Mouse (Mus musculus) liver, embryonic 15.5 days (tissue): ENCODE data around the gene Lin7b. TPM values are rescaled to one million over a fixed set of nuclear protein-coding genes. Genes with fewer than 3 reads are reported as not detected.
"Not testable (repeated sequence)": the region's sequence is repeated elsewhere in the genome, so short reads cannot be mapped to it uniquely, and the experiment has no call there.

Source experiments
- ATAC-seq: fragments of 200-750 bp; cut with Nextera tagmentation; 2 replicates; pipeline ENCODE4 v1.8.0; 2017; ENCODE audit warnings: moderate number of reproducible peaks, mild to moderate bottlenecking, moderate library complexity; ENCODE audit not compliant: insufficient read depth
- H3K27ac ChIP-seq: fragments of 300-500 bp; sonication (generic); replicated peaks from 2 replicates; pipeline ENCODE4 v1.5.1; 2015; ENCODE audit warnings: mild to moderate bottlenecking, inconsistent platforms
- H3K27me3 ChIP-seq: fragments of 300-500 bp; sonication (generic); 2 replicates; pipeline ENCODE4 v1.6.1; 2015; ENCODE audit warnings: mild to moderate bottlenecking, inconsistent platforms
- H3K36me3 ChIP-seq: fragments of 300-500 bp; sonication (generic); replicated peaks from 2 replicates; pipeline ENCODE4 v1.6.1; 2015; ENCODE audit warnings: moderate library complexity, mild to moderate bottlenecking, inconsistent platforms
- H3K4me1 ChIP-seq: fragments of 300-500 bp; sonication (generic); replicated peaks from 2 replicates; pipeline ENCODE4 v1.6.1; 2015; ENCODE audit warnings: inconsistent platforms
- H3K4me2 ChIP-seq: fragments of 300-500 bp; sonication (generic); 2 replicates; pipeline ENCODE4 v1.6.1; 2015; ENCODE audit warnings: moderate library complexity, mild to moderate bottlenecking, inconsistent platforms
- H3K4me3 ChIP-seq: fragments of 300-500 bp; sonication (generic); replicated peaks from 2 replicates; pipeline ENCODE4 v1.5.1; 2015; ENCODE audit warnings: mild to moderate bottlenecking, inconsistent platforms
- H3K9ac ChIP-seq: fragments of 300-500 bp; sonication (generic); 2 replicates; pipeline ENCODE4 v1.6.1; 2015; ENCODE audit warnings: moderate library complexity, mild to moderate bottlenecking, inconsistent platforms
- H3K9me3 ChIP-seq: fragments of 300-500 bp; sonication (generic); replicated peaks from 2 replicates; pipeline ENCODE4 v1.6.1; 2016; ENCODE audit warnings: inconsistent platforms
- WGBS: fragments of 180-500 bp; shearing (Covaris S2); methylation state at CpG from one replicate; pipeline ENCODE4 v1.1.7; 2015; ENCODE audit warnings: mixed read lengths; ENCODE audit not compliant: insufficient replicate concordance; 5-methylcytosine and 5-hydroxymethylcytosine counted together
- polyA plus RNA-seq: library from polyadenylated mRNA; unstranded; fragments of >200 nt; fragmentation: Nextera tagmentation; extraction: Ambion mirVana; gene quantifications from 2 replicates; pipeline ENCODE4 v1.2.1, GENCODE M21; 2015

The Lin7b gene
- polyA plus RNA-seq, 1 experiment from 2014 or later = not detected

DNA sequence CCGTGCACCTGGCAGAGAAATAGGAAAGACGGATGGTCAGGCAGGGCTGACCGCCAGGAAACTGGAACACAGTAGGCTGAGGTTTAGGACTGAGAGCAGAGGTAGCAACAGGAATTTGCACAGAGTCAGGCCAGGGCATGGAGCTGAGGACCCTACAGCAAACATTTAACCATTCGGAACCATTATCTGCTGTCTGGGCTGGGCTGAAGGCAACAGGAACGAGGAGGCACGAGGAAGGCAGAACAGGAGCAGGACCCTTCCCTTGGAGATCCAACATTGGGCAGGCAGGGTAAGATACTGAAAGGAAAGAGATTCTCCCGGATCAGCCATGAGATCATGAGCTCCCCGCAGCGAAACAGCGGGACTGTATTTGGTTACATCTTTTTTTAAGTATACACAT lies 37.5 kb upstream of the Lin7b start:
- Histone ChIP-seq H3K9me3 (no peaks in the 10 kb centered on the region), H3K36me3 (no peaks in the 10 kb centered on the region), H3K27ac (no peak overlapping the region), H3K9ac (no peak overlapping the region), H3K4me2 (no peak overlapping the region), H3K4me1 (peaks cover 23% of the 10 kb centered on the region), H3K27me3 (peaks cover 91% of the 10 kb centered on the region), H3K4me3 (no peak overlapping the region)
- ATAC-seq = no peak
- 60% methylated on average over 10 of the region's 10 CpGs for WGBS

DNA sequence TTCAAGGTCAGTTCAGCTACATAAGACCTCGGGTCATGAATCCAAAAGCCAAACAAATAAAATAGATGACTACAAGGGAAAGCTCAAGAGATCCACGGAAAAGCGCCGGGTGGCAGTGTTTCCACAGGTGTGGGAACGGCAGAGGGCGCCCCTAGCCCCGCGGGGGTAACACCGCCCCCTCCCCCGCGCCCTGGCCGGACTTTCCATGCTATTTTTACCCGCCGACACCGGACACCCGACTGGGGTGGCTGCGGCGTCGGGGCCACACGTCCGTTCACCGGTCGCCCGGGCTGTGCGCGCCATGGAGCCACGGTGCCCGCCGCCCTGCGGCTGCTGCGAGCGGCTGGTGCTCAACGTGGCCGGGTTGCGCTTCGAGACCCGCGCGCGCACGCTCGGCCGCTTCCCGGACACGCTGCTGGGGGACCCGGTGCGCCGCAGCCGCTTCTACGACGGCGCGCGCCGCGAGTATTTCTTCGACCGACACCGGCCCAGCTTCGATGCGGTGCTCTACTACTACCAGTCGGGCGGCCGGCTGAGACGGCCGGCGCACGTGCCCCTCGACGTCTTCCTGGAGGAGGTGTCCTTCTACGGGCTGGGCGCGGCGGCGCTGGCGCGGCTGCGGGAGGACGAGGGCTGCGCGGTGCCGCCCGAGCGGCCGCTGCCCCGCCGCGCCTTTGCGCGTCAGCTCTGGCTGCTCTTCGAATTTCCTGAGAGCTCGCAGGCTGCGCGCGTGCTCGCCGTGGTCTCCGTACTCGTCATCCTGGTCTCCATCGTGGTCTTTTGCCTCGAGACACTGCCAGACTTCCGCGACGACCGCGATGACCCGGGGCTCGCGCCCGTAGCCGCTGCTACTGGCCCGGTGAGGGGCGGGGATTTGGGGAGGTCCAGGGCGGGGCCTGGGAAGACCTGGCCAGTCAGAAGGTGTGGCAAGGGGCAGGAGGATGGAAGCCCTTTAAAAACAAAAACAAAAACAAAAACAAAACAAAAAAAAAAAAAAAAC lies 36.1 kb upstream of the Lin7b start:
- no peaks in the 10 kb centered on the region for H3K36me3 ChIP-seq
- no peak overlapping the region for H3K27ac ChIP-seq
- H3K4me2 ChIP-seq = peak overlapping the region; percentile 64
- ATAC-seq = no peak
- H3K9ac ChIP-seq = no peak overlapping the region
- H3K27me3 ChIP-seq = peaks cover 91% of the 10 kb centered on the region
- H3K4me3 ChIP-seq = peak overlapping the region; percentile 38
- no peaks in the 10 kb centered on the region for H3K9me3 ChIP-seq
- H3K4me1 ChIP-seq = peaks cover 23% of the 10 kb centered on the region
- 1% methylated on average over 114 of the region's 114 CpGs for WGBS

DNA sequence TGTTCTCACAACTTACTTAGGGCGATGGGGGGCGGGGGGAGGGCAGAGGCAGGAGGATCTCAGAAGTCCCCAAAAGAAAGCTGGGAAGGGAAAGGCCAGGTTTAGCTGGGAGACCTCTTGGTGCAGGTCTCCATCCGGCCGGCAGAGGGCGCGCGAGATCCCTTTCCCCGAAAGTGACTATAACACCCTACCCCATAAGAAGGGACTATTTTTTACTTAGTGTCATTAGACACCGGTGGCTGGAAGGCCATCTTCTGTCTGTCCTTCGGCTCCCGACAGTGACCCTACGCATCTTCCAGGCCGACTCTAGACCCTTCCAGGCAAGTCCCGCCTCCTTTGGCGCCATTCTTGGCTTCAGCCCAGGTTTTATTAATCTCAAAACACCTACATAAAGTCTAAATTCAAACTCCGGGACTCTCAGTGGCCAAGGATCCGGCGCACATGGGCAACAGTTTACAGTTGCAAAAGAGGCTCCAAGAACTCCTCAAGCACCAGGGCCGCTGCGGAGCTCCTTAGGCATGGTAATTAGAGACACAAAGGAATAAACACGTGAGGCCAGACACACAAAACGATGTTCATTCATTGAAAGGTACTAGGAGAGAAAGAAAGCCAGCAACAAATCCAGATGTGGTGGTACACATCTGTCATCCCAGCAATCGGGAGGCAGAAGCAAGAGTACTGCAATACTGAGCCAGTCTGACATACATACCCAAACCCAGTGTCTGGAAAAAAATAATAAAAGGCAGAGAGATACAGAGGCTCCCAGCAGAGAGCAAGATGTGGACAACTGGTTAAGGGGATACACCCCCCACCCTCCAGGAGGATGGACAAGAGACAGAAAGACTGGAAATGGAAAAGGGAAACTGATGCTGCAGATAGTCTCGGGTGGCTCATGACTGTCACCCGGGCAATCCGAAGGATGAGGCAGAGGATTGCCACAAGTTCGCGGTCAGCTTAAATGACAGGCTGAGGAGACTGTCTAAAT lies 35.0 kb upstream of the Lin7b start, which contains the start of gene Kcna7:
Gene Kcna7 (plus strand): TSS at position 563 of the 985 bp plus-strand sequence.
- Histone ChIP-seq H3K4me3 (peak within 1 kb of the TSS; percentile 38), H3K27me3 (peaks cover 82% of the 10 kb centered on the region), H3K9me3 (no peaks in the 10 kb centered on the region), H3K9ac (no peak within 1 kb of the TSS), H3K27ac (no peak within 1 kb of the TSS), H3K4me2 (peak within 1 kb of the TSS; percentile 64), H3K36me3 (no peaks in the 10 kb centered on the region), H3K4me1 (peaks cover 23% of the 10 kb centered on the region)
- 7% methylated on average over 28 of the region's 28 CpGs for WGBS
- ATAC-seq = peak; percentile 10; the same call in 1 of the 2 replicates

DNA sequence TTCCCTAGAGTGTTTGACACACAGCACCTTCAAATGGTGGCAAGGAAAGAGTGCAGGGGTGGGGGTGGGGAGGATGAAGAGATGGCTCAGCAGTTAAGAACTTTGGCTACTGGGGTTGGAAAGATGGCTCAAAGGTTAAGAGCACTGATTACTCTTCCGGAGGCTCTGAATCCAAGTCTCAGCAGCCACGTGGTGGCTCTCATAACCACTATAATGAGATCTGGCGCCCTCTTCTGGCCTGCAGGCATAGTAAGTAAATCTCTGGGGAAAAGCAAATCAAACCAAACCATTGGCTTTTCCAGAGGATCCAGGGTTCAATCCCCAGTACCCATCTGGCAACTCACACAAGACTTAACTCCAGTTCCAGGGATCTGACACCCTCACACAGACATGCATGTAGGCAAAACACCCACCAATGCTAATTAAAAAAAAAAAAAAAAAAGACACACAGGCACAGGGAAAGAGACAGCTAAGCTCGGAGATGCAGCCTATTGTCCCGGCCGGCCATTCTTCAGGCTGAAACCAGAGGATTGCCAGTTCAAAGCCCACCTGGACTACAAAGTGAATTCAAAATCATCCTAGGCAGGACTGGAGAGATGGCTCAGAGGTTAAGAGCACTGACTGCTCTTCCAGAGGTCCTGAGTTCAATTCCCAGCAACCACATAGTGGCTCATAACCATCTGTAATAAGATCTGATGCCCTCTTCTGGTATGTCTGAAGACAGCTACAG lies 33.3 kb upstream of the Lin7b start:
- H3K27ac ChIP-seq = no peak overlapping the region
- H3K27me3 ChIP-seq = peaks cover 72% of the 10 kb centered on the region
- H3K4me3 ChIP-seq = no peak overlapping the region
- H3K36me3 ChIP-seq = no peaks in the 10 kb centered on the region
- H3K9ac ChIP-seq = no peak overlapping the region
- WGBS = 36% methylated on average over 6 of the region's 6 CpGs
- peaks cover 23% of the 10 kb centered on the region for H3K4me1 ChIP-seq
- H3K4me2 ChIP-seq = no peak overlapping the region
- no peak for ATAC-seq
- no peaks in the 10 kb centered on the region for H3K9me3 ChIP-seq

DNA sequence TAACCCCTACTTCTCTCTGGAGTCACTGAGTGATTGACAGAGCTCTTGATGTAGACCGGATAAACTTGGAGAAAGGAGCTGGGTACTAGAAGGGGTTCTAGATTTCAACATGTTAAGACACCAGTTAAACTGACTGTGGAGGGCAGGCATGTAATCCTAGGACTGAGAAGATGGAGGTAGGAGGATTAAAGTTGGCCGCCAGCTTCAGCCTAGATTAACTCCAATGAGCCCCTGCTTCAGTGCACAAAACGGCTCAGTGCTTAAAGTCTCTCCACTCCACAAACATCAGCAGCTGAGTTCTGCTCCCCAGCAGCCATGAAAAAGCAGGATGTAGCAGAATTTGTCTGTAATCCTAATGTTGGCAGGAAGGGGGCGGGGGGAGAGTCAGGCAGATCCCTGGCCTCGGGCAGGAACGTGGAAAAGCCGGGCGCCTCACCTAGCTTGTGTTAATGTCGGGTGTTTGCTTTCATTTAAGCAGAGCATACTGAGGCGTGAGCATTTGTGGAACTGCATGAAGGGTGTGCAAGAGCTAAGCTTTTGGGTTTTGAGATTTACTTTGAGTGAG lies 31.2 kb upstream of the Lin7b start:
- no peak overlapping the region for H3K27ac ChIP-seq
- no peaks in the 10 kb centered on the region for H3K9me3 ChIP-seq
- H3K4me3 ChIP-seq = no peak overlapping the region
- peaks cover 26% of the 10 kb centered on the region for H3K4me1 ChIP-seq
- H3K27me3 ChIP-seq = peaks cover 52% of the 10 kb centered on the region
- no peak for ATAC-seq
- WGBS = 65% methylated on average over 10 of the region's 10 CpGs
- no peak overlapping the region for H3K9ac ChIP-seq
- H3K36me3 ChIP-seq = no peaks in the 10 kb centered on the region
- H3K4me2 ChIP-seq = no peak overlapping the region

DNA sequence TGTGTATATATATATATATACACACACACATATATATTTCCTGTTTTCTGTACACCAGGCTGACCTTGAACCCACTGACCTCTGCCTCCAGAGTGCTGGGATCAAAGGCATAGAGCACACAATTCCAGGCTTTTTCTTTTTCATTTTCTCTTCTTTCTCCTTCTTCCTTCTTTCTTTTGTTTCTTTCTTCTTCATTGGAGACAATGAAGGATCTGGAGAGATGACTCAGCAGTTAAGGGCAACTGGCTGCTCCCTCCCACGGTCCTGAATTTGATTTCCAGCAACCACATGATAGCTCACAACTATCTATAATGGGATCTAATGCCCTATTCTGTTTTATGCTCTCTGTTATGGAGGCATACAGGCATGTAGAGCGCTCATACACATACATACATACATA lies 26.4 kb upstream of the Lin7b start:
- Histone ChIP-seq H3K9me3 (no peaks in the 10 kb centered on the region), H3K9ac (no peak overlapping the region), H3K27me3 (peaks cover 12% of the 10 kb centered on the region; the same call in 1 of the 2 replicates), H3K4me1 (peaks cover 30% of the 10 kb centered on the region), H3K4me2 (no peak overlapping the region; the same call in 1 of the 2 replicates), H3K36me3 (peaks cover 27% of the 10 kb centered on the region), H3K4me3 (no peak overlapping the region), H3K27ac (no peak overlapping the region; the same call in 1 of the 2 replicates)
- ATAC-seq = no peak
- WGBS = 56% methylated on average over 2 of the region's 2 CpGs

DNA sequence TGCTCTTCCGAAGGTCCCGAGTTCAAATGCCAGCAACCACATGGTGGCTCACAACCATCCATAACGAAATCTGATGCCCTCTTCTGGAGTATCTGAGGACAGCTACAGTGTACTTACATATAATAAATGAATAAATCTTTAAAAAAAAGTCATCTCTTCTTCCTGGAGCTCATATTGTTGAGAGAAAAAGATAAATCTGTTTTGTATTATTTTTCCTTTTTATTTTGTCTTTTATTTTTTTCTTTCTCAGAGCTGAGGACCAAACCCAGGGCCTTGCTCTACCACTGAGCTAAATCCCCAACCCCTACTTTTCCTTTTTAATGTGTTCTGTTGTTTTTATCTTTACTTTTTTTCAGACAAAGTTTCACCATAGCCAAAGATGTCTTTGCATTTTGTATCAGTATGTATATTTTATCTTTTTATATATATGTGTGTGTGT lies 26.0 kb upstream of the Lin7b start:
- not testable (repeated sequence) for H3K27me3 ChIP-seq, H3K9me3 ChIP-seq
- Histone ChIP-seq H3K9ac (peak overlapping the region; percentile 56; the same call in 1 of the 2 replicates), H3K4me3 (peak overlapping the region; percentile 75), H3K36me3 (peaks cover 32% of the 10 kb centered on the region), H3K4me1 (peaks cover 30% of the 10 kb centered on the region), H3K4me2 (peak overlapping the region; percentile 90), H3K27ac (peak overlapping the region; percentile 96)
- ATAC-seq = peak; percentile 55
- 7% methylated on average over 3 of the region's 3 CpGs for WGBS

DNA sequence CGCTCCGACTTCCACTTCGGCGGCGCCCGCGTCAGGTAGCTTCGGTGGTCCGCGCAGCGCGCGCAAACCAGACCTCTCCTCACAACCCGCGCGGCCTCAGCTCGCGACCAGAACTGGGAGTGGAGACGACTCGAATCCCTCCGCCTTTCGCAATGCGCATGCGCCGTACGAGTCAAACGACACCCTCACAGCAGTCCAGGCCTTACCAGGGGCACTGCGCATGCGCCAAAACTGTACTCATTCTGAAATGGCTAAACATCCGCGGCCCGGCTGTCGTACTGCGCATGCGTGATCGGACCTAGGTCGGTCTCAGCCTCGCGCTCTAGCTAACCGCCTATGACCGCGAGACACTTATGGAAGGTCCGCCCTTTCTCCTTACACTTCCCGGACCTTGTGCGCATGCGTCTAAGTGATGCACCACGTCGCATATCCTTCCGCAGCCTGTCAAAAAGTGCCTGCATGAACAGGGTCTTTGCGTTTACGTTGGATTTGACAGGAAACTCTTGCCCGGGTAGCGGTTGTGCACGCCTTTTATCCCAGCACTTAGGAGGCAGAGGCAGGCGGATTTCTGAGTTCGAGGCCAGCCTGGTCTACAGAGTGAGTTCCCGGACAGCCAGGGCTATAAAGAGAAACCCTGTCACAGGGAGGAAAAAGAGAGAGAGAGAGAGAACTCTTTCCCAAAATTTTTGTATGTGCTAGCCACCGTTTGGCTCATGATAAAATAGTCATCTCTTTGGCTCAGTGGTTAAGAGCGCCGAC lies 25.4 kb upstream of the Lin7b start, which contains the start of gene Snrnp70:
Gene Snrnp70 (minus strand): TSS at position 165 of the 759 bp plus-strand sequence.
- H3K4me2 ChIP-seq = peak within 1 kb of the TSS; percentile 90
- peak within 1 kb of the TSS; percentile 75 for H3K4me3 ChIP-seq
- WGBS = under 1% methylated on average over 60 of the region's 60 CpGs
- peak within 1 kb of the TSS; percentile 96 for H3K27ac ChIP-seq
- H3K9me3 ChIP-seq = no peaks in the 10 kb centered on the region
- peak; percentile 96 for ATAC-seq
- peaks cover 30% of the 10 kb centered on the region for H3K4me1 ChIP-seq
- 0 out of 2 replicates have a peak, but pooled peaks cover 8% of the 10 kb centered on the region for H3K27me3 ChIP-seq
- peaks cover 37% of the 10 kb centered on the region for H3K36me3 ChIP-seq
- peak within 1 kb of the TSS; percentile 87 for H3K9ac ChIP-seq

DNA sequence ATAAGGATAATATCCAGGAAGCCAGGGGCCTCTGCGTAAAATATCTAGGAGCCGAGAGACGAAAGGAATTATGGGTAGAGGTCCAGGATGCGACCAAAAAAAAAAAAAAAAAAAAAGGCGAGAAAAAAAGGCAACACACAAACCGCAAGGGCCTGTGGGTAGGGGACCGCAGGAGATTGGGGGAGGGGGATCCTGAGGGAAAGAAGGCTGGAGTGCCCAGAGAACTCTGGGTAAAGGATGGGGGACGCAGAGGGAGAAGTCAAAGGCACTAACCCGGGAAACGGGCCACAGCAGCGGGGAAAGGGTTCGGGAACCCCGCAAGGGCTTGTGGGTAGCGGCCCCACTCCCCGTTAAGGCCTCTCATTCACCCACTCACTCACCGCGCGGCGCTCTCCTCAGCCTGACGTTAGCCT lies 24.8 kb upstream of the Lin7b start:
- WGBS = 0% methylated on average over 19 of the region's 20 CpGs
- peak; percentile 71 for ATAC-seq
- H3K9me3 ChIP-seq = no peaks in the 10 kb centered on the region

More for the DNA sequence above, 24.8 kb upstream of the Lin7b start:
- peak overlapping the region; percentile 75 for H3K4me3 ChIP-seq
- 0 out of 2 replicates have a peak, but pooled peaks cover 8% of the 10 kb centered on the region for H3K27me3 ChIP-seq
- peak overlapping the region; percentile 96 for H3K27ac ChIP-seq
- peak overlapping the region; percentile 90 for H3K4me2 ChIP-seq
- peaks cover 30% of the 10 kb centered on the region for H3K4me1 ChIP-seq
- peaks cover 43% of the 10 kb centered on the region for H3K36me3 ChIP-seq
- H3K9ac ChIP-seq = peak overlapping the region; percentile 87
